In the genomic region with DNA sequence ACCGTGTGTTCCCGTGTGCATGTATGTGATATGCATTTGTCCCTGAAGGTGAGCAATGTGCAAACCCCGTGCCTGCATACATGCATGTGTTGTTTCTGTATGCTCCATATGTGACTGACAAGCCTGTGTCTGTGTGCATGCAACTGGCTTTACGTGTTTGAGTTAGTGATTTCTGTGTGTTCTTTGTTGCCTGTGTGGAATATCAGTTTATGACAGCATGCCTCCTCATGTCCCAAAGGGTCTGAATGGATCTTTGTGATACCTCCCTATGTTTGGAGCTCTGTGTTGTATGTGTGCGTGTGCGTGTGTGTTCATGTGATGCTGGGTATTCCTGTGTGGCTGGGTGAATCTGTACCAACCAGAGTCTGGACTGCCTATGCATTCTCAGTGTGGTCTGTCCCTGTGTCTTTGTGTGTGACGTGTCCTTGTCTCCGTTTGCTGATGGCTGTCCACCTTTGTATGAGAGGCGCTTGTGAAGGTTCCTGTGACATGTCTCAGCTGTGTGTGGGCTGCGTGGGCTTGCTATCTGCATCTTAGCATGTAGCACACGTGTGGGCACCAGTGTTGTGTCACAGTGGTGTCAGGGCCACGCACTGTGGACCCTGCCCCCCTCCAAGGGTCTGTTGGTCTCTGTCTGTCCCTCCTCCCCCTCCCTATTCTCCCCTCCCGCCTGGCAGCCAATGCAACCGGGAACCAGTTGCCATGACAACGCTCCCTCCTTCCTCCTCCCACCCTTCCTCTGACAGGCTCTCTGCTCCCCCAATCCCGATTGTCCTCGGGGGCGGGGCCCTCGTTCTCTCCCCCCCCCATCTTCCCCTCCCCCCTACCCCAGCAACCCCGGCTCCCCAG, we compare ENCODE assay signal across 7 mouse cellular contexts. TPM values are rescaled to one million over a fixed set of nuclear protein-coding genes. Genes with fewer than 3 reads are reported as not detected.
DNase-seq lines count a peak whose midpoint lies in the region; ATAC-seq and TF ChIP-seq lines count a peak whose summit lies in the region.

A gene (minus strand): TSS at position 146 of the 849 bp plus-strand sequence.

- H3K9me3 ChIP-seq in ES-E14 (ENCODE audit: control insufficient read depth, insufficient read depth, low read depth, low read length) = no peaks in the 10 kb centered on the region
- no peaks in the 10 kb centered on the region for H3K9me3 ChIP-seq in embryonic facial prominence, embryonic 12.5 days
- no peaks in the 10 kb centered on the region for H3K9me3 ChIP-seq in hindbrain, postnatal 0 days (ENCODE audit: low read length)

- H3K27me3 ChIP-seq in embryonic facial prominence, embryonic 12.5 days = 0 out of 2 replicates have a peak, but pooled peaks cover 5% of the 10 kb centered on the region
- no peaks in the 10 kb centered on the region for H3K27me3 ChIP-seq in hindbrain, postnatal 0 days (ENCODE audit: insufficient read depth, low read length)

- peak within 1 kb of the TSS; percentile 95 for H3K4me2 ChIP-seq in embryonic facial prominence, embryonic 12.5 days (replicated peaks)
- H3K4me2 ChIP-seq in hindbrain, postnatal 0 days (ENCODE audit: low read depth, low read length) = peak within 1 kb of the TSS; percentile 86

- ATAC-seq in embryonic facial prominence, embryonic 12.5 days (ENCODE audit: insufficient number of reproducible peaks, insufficient read depth, low FRiP score, low TSS enrichment) = peak; percentile 7; the same call in 1 of the 2 replicates
- peak; percentile 81 for ATAC-seq in hindbrain, postnatal 0 days
- ATAC-seq in megakaryocyte-erythroid progenitor cell, adult 5-6 weeks (replicated peaks; ENCODE audit: low FRiP score, low TSS enrichment, poor library complexity, severe bottlenecking) = no peak

- intact Hi-C loops in left cerebral cortex, postnatal 10 days (cut with DNase I) = loop anchor here (5.0 kb wide), 1 partner anchor 42 kb away; no protein-coding TSS in a partner anchor

- TF ChIP-seq CTCF in hindbrain, postnatal 0 days (IDR thresholded peaks at IDR 0.05; ENCODE audit: low read depth) = 0 out of 2 replicates have a peak, but pooled peaks have one; percentile 1

- H3K4me1 ChIP-seq in ES-E14 (ENCODE audit: control insufficient read depth in 2 of 2, insufficient read depth in 2 of 2, low read length in 2 of 2, poor library complexity in 1 of 2) = peaks cover 2 to 17% of the 10 kb centered on the region in 2 experiments; a peak in 3 of 4 replicates
- H3K4me1 ChIP-seq in embryonic facial prominence, embryonic 12.5 days = peaks cover 24% of the 10 kb centered on the region
- peaks cover 6% of the 10 kb centered on the region; the same call in 1 of the 2 replicates for H3K4me1 ChIP-seq in hindbrain, postnatal 0 days (ENCODE audit: insufficient read depth, low read length)

- 24% methylated on average over 20 of the region's 20 CpGs for WGBS in embryonic facial prominence, embryonic 12.5 days
- 11% methylated on average over 20 of the region's 20 CpGs for WGBS in hindbrain, postnatal 0 days

- peak within 1 kb of the TSS; percentile 75 for H3K9ac ChIP-seq in ES-E14 (ENCODE audit: insufficient read depth, low read depth, low read length, poor library complexity, severe bottlenecking)
- peak within 1 kb of the TSS; percentile 76 for H3K9ac ChIP-seq in embryonic facial prominence, embryonic 12.5 days
- H3K9ac ChIP-seq in hindbrain, postnatal 0 days (replicated peaks; ENCODE audit: low read length) = peak within 1 kb of the TSS; percentile 90

- DNase-seq in ES-E14 (ENCODE audit: low read depth, low spot score) (peak; percentile 66), ZHBTc4 (ENCODE audit: low read depth, low spot score) (peak; percentile 77)
- DNase-seq in hindbrain, postnatal 0 days (ENCODE audit: low spot score) = peak; percentile 98
- DNase-seq in left cerebral cortex, postnatal 10 days (ENCODE audit: extremely low spot score in 1 of 2, low spot score in 2 of 2) = peak; percentile 94 to 95
- peak; percentile 36 for DNase-seq in naive thymus-derived CD4-positive, alpha-beta T cell, adult 2 months (ENCODE audit: low read depth)

- H3K36me3 ChIP-seq in ES-E14 (ENCODE audit: control insufficient read depth, insufficient read depth, low read length, poor library complexity, severe bottlenecking) = no peaks in the 10 kb centered on the region; the same call in 1 of the 2 replicates
- peaks cover 26% of the 10 kb centered on the region for H3K36me3 ChIP-seq in embryonic facial prominence, embryonic 12.5 days
- peaks cover 18% of the 10 kb centered on the region for H3K36me3 ChIP-seq in hindbrain, postnatal 0 days (ENCODE audit: insufficient read depth, low read length)

- in situ Hi-C loops in ES-E14 (cut with MboI; ENCODE audit: low sequenced_read_pairs in 2 of 2, unreplicated experiment in 2 of 2) = no loop called here

- peak within 1 kb of the TSS; percentile 80 to 89 for H3K4me3 ChIP-seq in ES-E14 (ENCODE audit: insufficient read depth in 1 of 2, low read depth in 1 of 2, low read length in 2 of 2, poor library complexity in 1 of 2, severe bottlenecking in 1 of 2)
- H3K4me3 ChIP-seq in embryonic facial prominence, embryonic 12.5 days = peak within 1 kb of the TSS; percentile 95
- peak within 1 kb of the TSS; percentile 93 for H3K4me3 ChIP-seq in hindbrain, postnatal 0 days (ENCODE audit: low read length)

- H3K27ac ChIP-seq in ES-E14 (ENCODE audit: insufficient read depth, low read depth, low read length, poor library complexity, severe bottlenecking) = no peak within 1 kb of the TSS; the same call in 1 of the 2 replicates
- H3K27ac ChIP-seq in embryonic facial prominence, embryonic 12.5 days = peak within 1 kb of the TSS; percentile 86
- H3K27ac ChIP-seq in hindbrain, postnatal 0 days = peak within 1 kb of the TSS; percentile 98

TF ChIP-seq in ES-E14, 5 proteins besides CTCF, POLR2A, EP300 and RAD21:
- no peak for TF ChIP-seq ZC3H11A (IDR thresholded peaks at IDR 0.05; ENCODE audit: borderline replicate concordance, low read depth, low read length)
- TF ChIP-seq MAFK (IDR thresholded peaks at IDR 0.05; ENCODE audit: insufficient read depth, low read depth, low read length) = no peak
- TF ChIP-seq ZNF384 (IDR thresholded peaks at IDR 0.05; ENCODE audit: low read depth, low read length) = no peak
- TF ChIP-seq HCFC1 (IDR thresholded peaks at IDR 0.05; ENCODE audit: borderline replicate concordance, insufficient read depth, low read length) = no peak

RNA-seq across cellular contexts. Expression of the gene that starts here (rescaled TPM):
- 1.6 and 2.1 TPM in 2 replicates for total RNA-seq in ES-E14 (2012; rRNA removed)
- 1.6 and 2.5 TPM in 2 replicates for polyA plus RNA-seq in embryonic facial prominence, embryonic 12.5 days (2016; fragmentation: Nextera tagmentation; extraction: Ambion mirVana)
- total RNA-seq in hindbrain, postnatal 0 days (2014; rRNA removed) = 4.7 and 12.1 TPM in 2 replicates
- 5.7 and 7.4 TPM in 2 replicates for polyA plus RNA-seq in hindbrain, postnatal 0 days (2015; fragmentation: Nextera tagmentation; extraction: Ambion mirVana)
- 10 to 100 TPM in 1 of 2 experiments, 1 to 10 TPM in 1; 9.7 to 11.5 TPM for total RNA-seq in left cerebral cortex, postnatal 10 days (2021)
- total RNA-seq in megakaryocyte-erythroid progenitor cell, adult 5-6 weeks (2014; fragmentation: Nextera tagmentation) = 0.84 TPM in 1 of 2 replicates, not detected in the other
- total RNA-seq in megakaryocyte-erythroid progenitor cell, adult 5-6 weeks (2017) = not detected in 2 replicates

Comparison
In these comparisons a context has a peak if more than half of its experiments do, and no peak if none do; other contexts are left out.
1. DNase-seq: peak in every context shown above with its lines; median percentile 98 in hindbrain, postnatal 0 days; 94 in left cerebral cortex, postnatal 10 days; 77 in ZHBTc4; 66 in ES-E14; 36 in naive thymus-derived CD4-positive, alpha-beta T cell, adult 2 months.